Mouse (Mus musculus): Measurements from ENCODE around the gene Olfr1118.
"Not testable (repeated sequence)": the region's sequence is repeated elsewhere in the genome, so short reads cannot be mapped to it uniquely, and the experiment has no call there.

Olfr1118 gene

GRCm38 (mm10) chr2:87307281-87307680, at the start of gene Olfr1118:
Gene Olfr1118 (plus strand): TSS chr2:87307581.
- no peak for DNase-seq (ENCODE audit: low read depth in 2 of 2, low spot score in 2 of 2)

- no peak for DNase-seq (ENCODE audit: low read depth in 2 of 2, low spot score in 2 of 2)
Measured at GRCm38 (mm10) chr2:87267234-87267633, 40.1 kb upstream of the Olfr1118 start, which contains the start of gene Olfr1116. Gene Olfr1116 (plus strand): TSS chr2:87267534.

- not testable (repeated sequence) for DNase-seq (ENCODE audit: low read depth in 2 of 2, low spot score in 2 of 2)
Measured at GRCm38 (mm10) chr2:87293977-87294376, 13.4 kb upstream of the Olfr1118 start.

DNA sequence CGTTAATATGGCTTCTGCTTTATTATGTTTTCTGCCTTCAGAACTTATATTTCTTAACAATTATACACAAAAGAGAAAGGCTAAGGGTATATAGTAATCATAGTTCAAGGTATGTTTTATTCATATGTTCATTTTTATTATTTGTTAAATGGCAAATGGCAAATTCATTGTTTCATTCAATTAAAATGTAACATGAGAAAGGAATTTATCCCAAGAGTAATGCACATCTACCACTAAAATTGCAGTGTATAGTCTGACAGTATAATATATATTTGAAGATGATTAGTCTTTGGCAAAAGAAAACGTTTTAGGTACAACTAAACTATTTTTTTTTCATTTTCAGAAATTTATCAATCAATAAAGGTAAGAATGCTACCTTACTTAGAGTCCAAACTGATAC, 47.1 kb downstream of the Olfr1118 start, which contains the start of gene Olfr1120:
Gene Olfr1120 (plus strand): TSS at position 301 of the 400 bp plus-strand sequence.
- no peak for DNase-seq (ENCODE audit: low read depth in 2 of 2, low spot score in 2 of 2)

DNA sequence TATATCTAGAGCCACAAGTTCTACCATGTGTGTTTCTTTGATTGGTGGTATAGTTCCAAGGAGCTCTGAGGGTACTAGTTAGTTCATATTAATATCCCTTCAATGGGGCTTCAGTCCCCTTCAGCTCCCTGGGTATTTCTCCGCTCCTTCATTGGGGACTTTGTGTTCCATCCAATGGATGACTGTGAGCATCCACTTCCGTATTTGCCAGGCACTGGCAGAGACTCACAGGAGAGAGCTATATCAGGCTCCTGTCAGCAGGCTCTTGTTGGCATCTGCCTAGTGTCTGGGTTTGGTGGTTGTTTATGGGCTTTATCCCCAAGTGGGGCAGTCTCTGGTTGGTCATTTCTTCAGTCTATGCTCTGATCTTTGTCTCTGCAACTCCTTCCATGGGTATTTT, 52.7 kb downstream of the Olfr1118 start:
- DNase-seq (ENCODE audit: low read depth in 2 of 2, low spot score in 2 of 2) = not testable (repeated sequence)

Measured in CD8-positive naive resting alpha-beta T cell, adult 2 months (primary cell).